Mouse (Mus musculus) large intestine, adult 2 months (tissue): Measurements from ENCODE around the gene Wbp1. TPM values are rescaled to one million over a fixed set of nuclear protein-coding genes. Genes with fewer than 3 reads are reported as not detected.

Experiments used
- DNase-seq: peaks from one replicate; pipeline ENCODE4 v3.0.0-alpha.2; 2012; ENCODE audit warnings: low read depth, low spot score
- WGBS: fragments of 180-500 bp; shearing (Covaris S2); methylation state at CpG from one replicate; pipeline ENCODE4 v1.1.7; 2018; 5-methylcytosine and 5-hydroxymethylcytosine counted together
- polyA plus RNA-seq: library from polyadenylated mRNA; depleted of rRNA; stranded (reverse); fragments of >200 nt; gene quantifications from 2 replicates; pipeline ENCODE4 v1.2.3, GENCODE M21; 2012

Wbp1 gene
- polyA plus RNA-seq, 1 experiment, result 144 TPM

DNA sequence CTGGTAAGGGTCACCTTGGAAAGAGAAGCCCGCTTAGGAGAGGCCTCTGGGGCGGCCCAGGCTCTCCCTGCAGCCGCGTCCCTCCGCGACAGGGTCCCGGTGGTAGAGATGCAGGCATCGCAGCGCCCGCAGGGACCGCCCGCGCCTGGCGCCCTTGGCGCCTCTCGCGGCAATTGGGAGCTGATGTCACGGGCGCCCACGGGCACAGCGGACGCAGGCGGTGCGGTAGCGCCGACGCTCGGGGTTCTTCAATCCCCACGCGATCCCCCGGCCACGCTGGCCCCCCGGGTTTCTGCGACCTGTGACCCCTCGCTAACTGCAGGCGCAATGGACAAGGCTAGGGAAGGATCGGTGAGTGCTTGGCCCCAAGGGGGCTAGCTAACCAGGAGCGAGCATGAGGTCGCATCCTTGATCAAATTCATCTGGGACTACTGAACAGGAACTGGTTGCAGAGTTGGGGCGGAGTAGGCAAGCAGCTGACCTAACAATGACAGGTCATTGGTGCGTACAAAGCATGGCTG is 20.9 kb upstream of the Wbp1 start:
- WGBS, result 58% methylated on average over 41 of the region's 41 CpGs
- no peak for DNase-seq

DNA sequence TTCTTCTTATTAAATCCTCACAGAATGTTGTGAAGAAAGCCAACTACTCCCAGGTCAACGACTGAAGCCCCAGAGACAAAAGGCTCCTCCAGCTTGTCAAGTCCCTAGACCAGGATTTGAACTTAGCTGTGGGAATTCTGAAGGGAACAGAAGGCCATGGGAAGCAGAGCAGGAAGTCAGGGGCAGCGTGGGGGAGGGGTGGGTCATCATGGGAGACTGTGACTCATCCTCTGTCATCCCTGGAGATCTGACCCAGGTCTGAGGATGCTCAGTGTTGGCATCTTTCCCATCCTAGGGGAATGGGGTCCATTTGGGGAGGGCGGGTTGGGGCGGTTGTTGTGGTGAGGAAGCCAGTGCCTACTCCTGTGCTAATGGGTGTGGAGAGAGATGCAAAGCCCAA is 20.3 kb upstream of the Wbp1 start:
- DNase-seq, result no peak
- 70% methylated on average over 4 of the region's 4 CpGs for WGBS

DNA sequence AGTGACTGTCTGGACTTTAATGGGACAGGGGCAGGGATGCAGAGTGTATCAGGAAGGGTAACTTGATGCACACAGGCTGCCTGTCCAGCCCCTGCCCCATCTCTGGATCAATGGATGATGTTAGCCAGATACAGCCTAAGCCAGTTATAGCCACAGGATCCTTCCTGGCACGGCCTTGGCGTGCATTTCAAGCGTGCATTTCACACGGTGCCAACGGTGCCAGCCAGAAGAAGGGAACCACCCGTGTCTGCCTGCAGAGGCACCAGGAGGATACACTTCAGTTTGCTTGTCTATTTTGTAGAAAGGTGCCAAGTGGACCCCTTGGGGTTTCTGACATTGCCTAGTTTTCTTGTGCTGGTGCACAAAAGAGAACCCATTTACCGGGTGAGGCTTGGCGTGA is 18.7 kb upstream of the Wbp1 start:
- no peak for DNase-seq
- WGBS, result 87% methylated on average over 8 of the region's 8 CpGs

DNA sequence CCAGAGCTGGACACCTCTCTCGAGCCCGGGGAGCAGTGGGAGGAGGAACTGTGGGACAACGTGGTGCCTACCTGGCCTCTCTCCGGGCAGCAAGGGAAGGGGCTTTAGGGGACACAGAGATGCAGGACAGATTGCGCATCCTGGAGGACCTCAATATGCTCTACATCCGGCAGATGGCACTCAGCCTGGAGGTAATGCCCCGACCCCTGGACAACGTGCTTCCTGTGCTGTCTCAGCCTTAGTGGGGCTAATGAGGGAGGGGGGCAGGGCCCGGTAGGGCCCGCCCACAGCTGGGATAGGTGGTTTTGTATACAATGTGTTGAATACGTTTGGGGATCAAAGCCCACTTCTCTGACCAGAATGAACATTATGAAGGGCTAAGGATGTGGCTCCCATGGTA is 16.7 kb upstream of the Wbp1 start:
- no peak for DNase-seq
- 9% methylated on average over 11 of the region's 11 CpGs for WGBS

DNA sequence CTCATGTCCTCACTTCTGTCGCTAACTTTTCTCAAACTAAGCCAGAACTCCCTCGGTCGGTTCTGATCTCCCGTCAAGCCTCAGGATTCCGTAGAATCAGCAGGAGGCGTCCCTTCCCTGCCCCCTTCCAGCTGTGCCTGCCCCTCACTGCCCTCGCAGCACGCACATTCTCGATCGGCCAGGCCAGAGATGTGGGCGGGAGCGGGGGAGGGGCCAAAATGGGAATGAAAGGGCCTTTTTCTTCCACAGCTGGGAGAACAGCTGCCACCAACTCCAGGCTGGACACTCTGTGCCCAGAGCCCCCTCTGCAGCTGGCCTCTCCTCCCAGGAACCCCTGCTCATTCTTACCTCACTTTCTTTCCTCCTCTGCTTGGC is 16.2 kb upstream of the Wbp1 start:
- under 1% methylated on average over 12 of the region's 12 CpGs for WGBS

DNA sequence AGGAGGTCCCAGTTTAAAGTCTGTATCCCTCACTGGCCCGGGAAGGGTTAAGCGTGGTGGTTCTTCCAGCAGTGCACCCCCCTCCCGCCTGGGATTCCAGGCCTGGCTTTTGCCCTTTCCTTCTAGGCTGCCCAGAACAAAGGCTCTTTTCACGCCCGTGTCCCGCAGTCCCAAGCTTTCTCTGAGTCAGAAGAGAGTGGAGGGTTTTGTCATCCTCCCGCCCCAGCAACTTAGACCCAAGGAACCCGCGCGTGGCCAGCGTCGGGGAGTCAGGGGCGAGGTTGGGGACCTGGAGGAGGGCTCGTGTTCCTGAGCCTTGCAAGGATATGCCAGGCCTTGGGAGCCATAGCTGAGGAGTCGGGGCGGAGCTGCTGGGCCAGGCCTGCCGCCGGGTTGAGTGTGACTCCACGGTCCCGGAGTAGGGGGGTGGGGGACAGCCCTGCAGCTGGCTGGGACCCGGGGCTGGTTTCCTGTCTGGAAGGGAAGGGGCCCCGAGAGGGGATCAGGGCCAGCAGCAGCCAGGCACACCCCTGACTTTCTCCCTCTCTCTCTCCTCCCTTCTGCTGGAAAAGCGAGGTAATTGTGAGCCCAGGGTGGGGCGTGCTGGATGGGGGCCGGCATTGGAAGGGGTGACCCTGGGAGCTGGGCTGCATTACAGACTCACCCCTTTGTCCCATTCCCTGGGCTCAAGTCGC is 15.7 kb upstream of the Wbp1 start:
- no peak for DNase-seq
- 2% methylated on average over 26 of the region's 26 CpGs for WGBS

More for the DNA sequence above, 16.2 kb upstream of the Wbp1 start:
- no peak for DNase-seq

DNA sequence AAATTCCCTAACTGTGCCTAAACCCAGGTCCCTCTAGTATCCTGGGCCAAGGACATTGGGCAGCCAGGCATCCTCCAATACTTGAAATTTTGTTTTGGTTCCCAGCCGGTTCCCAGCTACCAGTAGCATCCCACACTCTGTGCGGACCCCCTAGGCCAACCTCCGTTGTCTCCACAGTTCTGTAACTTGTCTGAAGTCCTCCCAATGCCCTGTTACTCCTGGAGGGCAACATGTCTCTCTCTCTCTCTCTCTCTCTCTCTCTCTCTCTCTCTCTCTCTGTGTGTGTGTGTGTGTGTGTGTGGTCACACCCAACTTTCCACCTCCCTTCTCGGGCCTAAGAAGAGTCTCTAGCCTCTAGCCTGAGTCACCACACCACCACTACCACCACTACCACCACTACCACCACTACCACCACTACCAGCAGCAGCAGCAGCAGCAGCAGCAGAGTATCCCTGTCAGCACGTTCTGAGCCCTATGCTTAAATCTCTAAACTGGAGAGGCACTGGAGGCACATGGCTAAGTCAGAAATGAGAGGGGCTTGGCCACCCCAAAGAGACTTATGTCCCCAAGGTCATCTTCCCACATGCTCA is 15.0 kb upstream of the Wbp1 start:
- no peak for DNase-seq
- WGBS, result 13% methylated on average over 5 of the region's 5 CpGs

DNA sequence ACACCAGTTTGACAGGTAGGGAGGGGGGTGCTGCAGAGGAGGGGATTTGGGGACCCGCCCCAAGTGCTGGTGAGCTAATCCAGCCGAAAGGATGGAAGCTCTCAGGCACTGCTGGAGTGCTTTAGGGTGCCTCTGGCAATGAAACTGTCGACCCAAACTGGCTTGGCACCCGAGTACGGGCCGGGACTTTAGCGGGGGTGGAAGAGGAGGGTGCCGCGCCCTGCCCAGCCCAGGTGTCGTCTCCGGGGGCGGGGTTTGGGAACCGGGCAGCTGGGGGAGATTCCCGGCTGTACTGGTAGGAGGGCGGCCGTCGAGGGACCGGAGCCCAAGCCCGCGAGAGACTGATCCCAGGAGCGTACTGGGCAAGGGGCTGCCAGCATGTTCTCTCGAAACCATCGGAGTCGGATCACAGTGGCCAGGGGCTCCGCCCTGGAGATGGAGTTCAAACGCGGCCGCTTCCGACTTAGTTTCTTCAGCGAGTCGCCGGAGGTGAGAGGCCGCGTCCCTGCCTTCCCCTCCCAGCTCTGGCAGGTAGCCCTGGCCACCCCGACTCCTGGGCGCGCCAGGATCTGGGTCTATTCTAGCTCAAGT is 14.3 kb upstream of the Wbp1 start:
- 4% methylated on average over 37 of the region's 37 CpGs for WGBS
- no peak for DNase-seq

DNA sequence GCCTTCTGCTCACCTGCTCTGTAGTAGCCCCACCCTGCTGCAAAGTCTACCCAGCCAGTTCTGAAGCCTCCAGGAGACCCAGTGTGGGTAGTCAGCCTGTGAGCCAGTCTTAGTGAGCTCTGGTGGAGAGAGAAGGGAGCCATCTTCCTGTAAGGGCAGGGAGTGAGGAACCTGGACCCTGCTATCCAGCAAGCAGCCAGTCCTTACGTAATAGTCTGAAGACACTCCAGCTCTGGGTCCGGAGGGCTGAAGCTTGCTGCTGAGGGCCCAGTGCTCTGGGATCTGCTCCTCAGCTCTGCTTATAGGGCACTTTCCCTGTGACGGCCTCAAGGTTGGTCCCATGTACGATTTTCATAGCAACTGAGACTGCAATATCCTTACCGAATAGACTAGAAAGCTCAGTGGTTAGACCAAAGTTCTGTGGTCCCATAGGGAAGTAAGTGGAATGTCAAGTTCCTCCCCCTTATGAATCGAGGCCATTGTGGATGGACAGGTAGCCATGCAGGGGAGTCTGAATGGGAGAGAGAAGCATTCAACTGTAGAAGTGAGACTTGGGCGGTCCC is 13.7 kb upstream of the Wbp1 start, which contains the start of gene Rtkn:
Gene Rtkn (plus strand): TSS at position 513 of the 563 bp plus-strand sequence.
- DNase-seq, result no peak
- WGBS, result 25% methylated on average over 7 of the region's 7 CpGs

DNA sequence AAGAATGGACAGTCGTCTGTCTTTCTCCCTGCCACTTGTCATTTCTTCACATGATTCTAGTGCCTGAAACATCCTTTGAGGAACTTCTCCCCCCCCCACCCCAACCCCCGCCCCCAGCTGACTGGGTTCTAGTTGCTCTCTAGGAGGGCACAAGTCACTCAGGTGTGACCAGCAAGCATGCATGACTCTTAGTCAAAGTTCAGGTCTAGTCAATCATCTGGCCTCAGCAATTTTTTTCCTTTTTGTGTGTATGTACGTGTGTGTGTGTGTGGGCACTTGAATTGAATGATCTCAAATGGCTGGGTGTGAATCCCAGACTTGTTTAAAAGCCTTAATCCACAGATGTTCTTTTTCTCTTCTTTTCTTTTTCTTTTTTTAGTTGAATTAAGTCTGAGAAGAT is 12.9 kb upstream of the Wbp1 start:
- no peak for DNase-seq

DNA sequence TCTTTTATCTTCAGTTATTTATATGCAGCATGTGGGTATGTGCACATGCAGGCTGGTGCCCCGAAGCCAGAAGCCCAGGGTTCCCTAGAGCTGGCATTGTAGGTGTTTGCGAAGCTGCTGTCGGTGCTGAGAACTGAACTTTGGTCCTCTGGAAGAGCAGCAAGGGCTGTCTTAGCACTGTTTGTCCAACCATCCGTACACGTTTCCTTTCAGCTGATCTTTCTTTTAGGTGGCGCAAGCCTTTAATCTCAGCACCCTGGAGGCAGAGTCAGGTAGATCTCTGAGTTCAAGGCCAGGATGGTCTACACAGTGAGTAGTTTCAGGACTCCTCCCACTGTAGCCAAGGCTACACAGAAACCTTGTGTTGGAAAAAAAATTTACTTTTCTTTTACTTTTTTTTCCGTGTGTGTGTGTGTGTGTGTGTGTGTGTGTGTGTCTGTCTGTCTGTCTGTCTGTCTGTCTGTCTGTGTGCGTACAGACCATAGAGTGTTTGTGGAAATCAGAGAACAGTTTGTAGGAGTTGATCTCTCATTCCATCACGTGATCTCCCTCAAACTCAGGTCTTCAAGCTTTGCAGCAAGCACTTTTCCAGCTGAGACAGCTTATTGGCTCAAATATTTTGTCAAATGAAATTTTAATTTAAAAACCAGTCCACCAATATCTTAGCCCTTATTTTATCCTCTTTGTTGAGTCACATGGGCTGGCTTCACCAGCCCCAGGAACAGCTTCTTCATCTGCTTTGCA is 11.0 kb upstream of the Wbp1 start:
- DNase-seq, result no peak
- WGBS, result 51% methylated on average over 9 of the region's 9 CpGs

More for the DNA sequence above, 12.9 kb upstream of the Wbp1 start:
- 45% methylated on average over 3 of the region's 3 CpGs for WGBS

DNA sequence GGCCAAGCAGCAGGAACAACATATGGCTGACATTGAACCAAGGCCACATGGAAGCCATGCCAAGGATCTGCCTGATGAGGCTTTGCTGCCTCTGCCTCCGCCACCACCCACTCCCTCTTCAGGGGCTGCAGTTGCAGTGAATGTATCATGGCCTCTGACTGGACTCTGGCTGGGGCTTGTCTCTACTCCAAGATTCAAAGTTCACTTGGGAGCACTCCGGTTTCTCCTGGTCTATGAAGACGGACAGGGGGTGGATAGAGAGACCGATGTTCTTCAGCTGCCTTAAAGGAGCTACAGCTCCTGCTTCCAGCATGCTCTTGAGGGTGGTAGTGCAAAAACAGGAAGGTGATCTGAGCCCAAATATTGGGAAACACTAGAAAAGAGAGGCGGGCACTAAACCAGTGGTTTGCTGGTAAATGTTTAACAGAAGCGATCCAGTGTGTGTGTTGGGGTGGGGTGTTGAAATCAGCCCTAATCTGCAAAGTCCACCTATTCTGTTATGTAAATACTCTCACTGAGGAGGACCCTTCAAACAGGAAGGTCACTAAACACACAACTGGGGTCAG is 10.2 kb upstream of the Wbp1 start:
- no peak for DNase-seq

DNA sequence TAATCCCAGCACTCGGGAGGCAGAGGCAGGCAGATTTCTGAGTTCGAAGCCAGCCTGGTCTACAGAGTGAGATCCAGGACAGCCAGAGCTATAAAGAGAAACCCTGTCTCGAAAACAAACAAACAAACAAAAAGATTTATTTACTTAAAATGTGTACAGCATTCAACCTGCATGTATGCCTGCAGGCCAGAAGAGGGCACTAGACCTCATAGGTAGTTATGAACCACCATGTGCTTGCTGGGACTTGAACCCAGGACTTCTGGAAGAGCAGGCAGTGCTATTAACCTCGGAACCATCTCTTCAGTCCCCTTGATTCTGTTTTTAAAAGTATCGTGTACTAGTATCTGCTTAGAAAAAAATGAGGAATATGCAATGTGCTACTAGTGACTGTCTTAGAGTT is 6.1 kb upstream of the Wbp1 start:
- 94% methylated on average over 5 of the region's 5 CpGs for WGBS
- DNase-seq, result no peak

More for the DNA sequence above, 10.2 kb upstream of the Wbp1 start:
- WGBS, result 12% methylated on average over 6 of the region's 6 CpGs

DNA sequence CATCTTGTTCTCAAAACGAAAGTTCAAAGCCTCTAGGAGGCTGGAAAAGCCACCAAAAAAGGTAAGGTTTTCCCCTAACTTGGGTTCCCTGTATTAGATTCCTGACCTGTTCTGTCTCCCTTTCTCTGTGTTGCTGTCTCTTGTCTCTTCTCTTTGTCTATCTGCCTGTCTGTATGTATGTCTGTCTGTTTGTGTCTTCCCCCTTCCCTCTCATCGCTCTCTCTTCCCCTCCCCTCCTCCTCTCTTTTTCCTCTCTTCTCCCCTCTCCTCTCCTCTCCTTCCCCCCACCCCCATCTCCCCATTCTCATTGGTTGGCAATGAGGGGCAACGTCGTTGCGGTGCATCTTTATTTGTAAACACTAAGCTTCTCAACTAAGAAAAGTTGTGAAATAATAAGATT is 4.0 kb upstream of the Wbp1 start, which contains the start of gene Ino80b:
Gene Ino80b (minus strand): TSS at position 101 of the 400 bp plus-strand sequence.
- 25% methylated on average over 5 of the region's 5 CpGs for WGBS
- DNase-seq, result no peak

DNA sequence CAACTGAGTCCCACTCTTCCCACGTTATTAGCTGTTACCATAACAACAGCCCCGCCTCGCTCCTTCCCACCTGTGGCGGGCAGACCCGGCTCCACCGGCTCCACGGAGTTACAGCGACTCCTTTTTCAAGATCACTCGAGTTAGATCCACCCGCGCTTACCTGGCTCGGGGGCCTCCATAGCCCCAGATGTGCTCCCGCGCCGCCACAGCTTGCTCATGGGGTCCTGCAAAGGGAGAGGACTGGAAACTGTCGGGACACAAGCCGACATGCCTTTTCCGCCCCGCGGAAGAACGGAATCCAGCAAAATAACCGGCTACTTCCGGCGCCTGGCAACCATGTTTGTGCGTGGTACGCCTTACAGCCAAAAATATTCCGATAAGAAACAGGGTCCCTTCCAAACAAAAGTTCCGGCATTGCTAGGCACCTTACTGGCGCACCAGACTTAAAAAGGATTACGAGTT is 3.5 kb upstream of the Wbp1 start:
- DNase-seq, result no peak
- under 1% methylated on average over 30 of the region's 30 CpGs for WGBS

DNA sequence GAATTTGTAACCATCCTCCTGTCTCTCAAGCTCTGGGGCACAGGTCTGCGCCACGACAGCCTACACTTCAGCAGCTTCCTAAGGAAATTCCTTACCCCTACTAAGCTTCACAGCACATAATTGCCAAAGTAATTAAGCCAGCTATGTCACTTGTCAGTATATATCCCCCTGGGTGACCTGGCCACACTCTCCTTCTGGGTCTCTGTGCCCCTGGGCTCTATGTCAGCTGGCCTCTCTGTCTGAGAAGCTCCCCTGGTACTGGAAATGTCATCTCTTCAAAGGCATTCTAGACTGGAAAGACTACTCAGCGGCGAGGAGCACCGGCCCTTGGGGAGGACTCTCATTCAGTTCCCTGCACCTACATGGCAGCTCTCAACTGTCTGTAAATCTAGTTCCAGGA is 1.6 kb upstream of the Wbp1 start:
- DNase-seq, result no peak
- WGBS, result 89% methylated on average over 5 of the region's 5 CpGs

DNA sequence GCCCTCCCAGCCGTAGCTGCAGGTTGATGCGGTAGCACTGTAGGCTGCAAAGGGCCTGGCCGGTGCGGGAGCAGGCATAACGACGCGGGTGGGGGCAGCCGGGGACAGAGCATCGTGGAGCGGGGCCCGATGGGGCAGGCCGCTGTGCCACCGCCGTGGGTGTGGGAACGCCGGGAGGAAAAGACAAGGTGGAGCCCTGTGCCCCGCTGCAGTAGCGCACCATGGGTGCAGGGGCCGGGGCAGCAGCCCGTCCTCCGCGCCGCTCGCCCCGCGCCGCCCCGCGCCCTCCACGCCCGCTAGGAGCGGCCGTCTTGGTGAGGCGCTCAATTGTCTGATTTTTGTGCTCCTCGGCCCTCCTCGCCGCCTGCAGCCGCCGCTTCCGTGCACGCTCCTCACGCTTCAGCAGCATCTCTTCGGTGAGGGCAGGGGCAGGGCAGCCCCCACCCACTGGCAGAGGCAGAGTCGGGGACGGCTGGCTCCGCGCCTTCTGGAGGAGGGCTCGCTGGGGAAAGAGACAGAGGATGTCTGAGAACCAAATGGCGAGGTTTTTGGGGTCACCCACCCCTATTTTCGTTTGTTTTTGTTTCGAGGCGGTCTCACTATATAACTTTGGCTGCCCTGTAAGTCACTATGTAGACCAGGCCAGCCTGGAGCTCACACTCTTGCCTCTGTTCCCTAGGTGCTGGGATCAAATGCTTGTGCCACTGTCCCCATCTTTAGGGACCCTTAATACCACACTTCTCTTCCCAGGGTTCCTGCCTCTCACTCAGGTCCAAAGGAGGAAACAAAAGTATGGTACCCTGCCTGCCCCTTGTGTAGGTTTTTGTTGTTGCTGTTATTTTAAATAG is 728 bp upstream of the Wbp1 start:
- no peak for DNase-seq
- WGBS, result 2% methylated on average over 52 of the region's 52 CpGs

DNA sequence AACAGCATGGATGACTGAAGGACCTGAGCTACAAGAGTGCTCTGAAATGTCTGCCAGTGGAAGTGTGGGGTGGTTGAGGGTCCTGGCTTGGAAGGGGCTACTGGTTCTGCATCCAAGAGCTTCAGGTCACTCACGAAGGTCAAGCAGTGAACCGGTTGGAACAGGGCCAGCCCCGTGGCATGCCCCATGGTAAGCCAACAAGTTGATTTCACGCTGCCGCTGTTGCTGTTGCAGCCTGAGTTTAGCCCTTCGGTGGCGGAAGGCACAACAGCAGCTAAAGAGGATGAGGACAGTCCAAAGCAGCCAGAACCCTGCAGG is 1.7 kb downstream of the Wbp1 start:
- WGBS, result 60% methylated on average over 7 of the region's 7 CpGs
- no peak for DNase-seq
